Mouse (Mus musculus): Measurements from ENCODE around the gene Igfals. TPM values are rescaled to one million over a fixed set of nuclear protein-coding genes. Genes with fewer than 3 reads are reported as not detected.

Gene Igfals
- total RNA-seq, 1 experiment from 2014 or later: 1.5 TPM

- DNase-seq: no peak
These were observed 28.5 kb downstream of the Igfals start for GRCm38 (mm10) chr17:24894061-24894994.

- DNase-seq: peak; percentile 80
These were observed 29.3 kb downstream of the Igfals start, which contains the start of the genes Eme2 and Mrps34 for GRCm38 (mm10) chr17:24894995-24895547. Gene Eme2 (minus strand): TSS chr17:24895087. Gene Mrps34 (plus strand): TSS chr17:24895116.

- DNase-seq: peak; percentile 57
These were observed 29.9 kb downstream of the Igfals start for GRCm38 (mm10) chr17:24895571-24896240.

GRCm38 (mm10) chr17:24896241-24896992 is 30.6 kb downstream of the Igfals start, which contains the start of gene Nme3:
Gene Nme3 (plus strand): TSS chr17:24896500.
- DNase-seq: peak; percentile 83

GRCm38 (mm10) chr17:24896993-24897269 is 31.1 kb downstream of the Igfals start:
- no peak for DNase-seq

GRCm38 (mm10) chr17:24897600-24897999 is 31.8 kb downstream of the Igfals start:
- DNase-seq: peak; percentile 50

GRCm38 (mm10) chr17:24898041-24898854 is 32.5 kb downstream of the Igfals start:
- no peak for DNase-seq

GRCm38 (mm10) chr17:24899153-24899552 is 33.4 kb downstream of the Igfals start:
- no peak for DNase-seq

GRCm38 (mm10) chr17:24900014-24900413 is 34.2 kb downstream of the Igfals start:
- DNase-seq: no peak

GRCm38 (mm10) chr17:24902124-24902523 is 36.3 kb downstream of the Igfals start:
- no peak for DNase-seq

- DNase-seq: peak; percentile 47
These were observed 37.1 kb downstream of the Igfals start for GRCm38 (mm10) chr17:24902671-24903474.

GRCm38 (mm10) chr17:24903767-24904166 is 38.0 kb downstream of the Igfals start:
- DNase-seq: no peak

- DNase-seq: peak; percentile 67
These were observed 41.8 kb downstream of the Igfals start for GRCm38 (mm10) chr17:24907591-24907990.

GRCm38 (mm10) chr17:24913984-24914383 is 48.2 kb downstream of the Igfals start:
- no peak for DNase-seq

GRCm38 (mm10) chr17:24923246-24923645 is 57.4 kb downstream of the Igfals start:
- DNase-seq: no peak

- peak; percentile 20 for DNase-seq
These were observed 63.7 kb downstream of the Igfals start for GRCm38 (mm10) chr17:24929506-24929905.
